Mouse (Mus musculus): ENCODE results near the gene Pimreg.
A peak's percentile ranks its signal among the peaks of the same experiment; 100 is the strongest.

The Pimreg gene

DNA sequence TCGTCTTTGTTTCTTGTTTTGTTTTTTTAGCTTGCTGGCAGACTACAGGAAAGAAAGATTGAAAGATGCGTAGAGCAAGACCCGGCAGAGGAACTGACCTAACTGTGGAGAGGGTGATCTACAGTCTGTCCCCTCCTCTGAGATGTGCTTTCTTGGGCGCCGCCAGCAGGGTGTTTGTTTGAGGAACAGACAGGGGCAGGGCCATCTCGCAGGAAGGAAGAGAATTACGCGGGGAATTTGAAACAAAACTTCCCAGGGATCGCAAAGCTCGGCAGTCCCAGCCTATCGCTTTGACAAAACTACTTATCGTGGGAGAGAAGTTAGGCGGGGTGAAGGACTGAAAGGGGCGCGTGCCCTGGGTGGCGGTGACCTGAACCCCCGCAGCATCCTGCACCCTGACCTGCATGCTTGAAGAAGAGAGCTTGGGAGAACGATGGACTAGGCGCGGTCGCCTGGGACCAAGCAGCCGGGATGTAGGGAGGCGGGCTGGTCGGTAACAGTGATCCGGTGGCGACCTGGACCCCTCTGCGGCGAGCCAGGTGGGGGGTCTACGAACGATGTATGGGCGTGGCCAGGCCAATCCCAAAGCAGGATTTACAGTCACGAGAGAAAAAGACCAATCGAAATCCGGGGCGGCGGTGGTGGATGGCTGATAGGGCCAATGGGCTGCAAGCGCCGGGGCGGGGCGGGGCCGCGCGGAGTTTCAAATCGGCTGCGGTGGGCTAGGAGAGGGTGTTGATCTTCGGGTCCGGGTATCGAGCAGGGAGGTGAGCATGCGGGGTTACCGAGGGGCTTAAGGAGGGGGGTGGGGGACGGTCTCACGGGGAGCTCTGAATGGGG lies at the start of gene Pimreg:
TSS of gene Pimreg (plus strand) at position 265 of the 840 bp plus-strand sequence.
- DNase-seq (ENCODE audit: low spot score), result peak; percentile 76

DNA sequence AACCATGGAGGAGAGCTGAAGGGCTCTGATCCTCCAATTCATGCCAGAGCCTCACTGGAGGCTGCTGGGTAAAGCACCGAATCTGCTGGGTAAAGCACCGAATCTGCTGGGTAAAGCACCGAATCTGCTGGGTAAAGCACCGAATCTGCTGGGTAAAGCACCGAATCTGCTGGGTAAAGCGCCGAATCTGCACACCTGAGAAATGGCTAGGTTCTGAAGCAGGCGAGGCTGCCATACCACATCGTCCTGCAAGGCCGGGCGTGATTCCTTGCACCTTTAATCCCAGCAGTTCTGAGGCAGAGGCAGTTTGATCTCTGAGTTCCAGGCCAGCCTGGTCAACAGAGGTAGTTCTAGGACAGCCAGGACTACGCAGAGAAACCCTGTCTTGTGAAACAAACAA lies 49.4 kb upstream of the Pimreg start:
- DNase-seq (ENCODE audit: low spot score), result no peak

DNA sequence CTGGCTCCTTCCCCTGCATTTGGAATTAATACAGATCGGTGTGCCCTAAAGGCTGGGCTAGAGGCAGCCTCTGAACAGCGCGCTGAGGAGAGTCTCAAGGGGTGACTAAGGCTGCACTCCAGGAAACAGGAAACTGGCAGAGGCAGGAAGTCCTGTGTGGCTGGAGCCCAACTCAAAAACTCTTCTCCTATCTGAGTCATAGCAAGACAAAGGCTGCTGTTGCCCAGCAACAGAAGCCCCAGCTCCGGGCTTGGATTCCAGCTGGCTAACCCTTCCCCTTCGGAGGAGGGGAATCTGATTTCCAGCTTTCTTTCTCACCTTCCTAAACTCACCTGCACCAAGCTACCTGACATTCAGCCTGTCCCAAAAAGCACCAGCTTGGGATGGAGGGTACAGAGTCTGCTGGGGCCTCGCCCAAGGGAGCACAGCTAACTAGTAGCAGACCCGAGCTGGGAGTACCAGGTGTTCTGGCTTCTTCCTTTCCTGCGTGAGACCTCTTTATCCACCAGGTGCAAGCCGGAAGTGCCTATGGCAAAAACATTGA lies 45.8 kb upstream of the Pimreg start:
- peak; percentile 89 for DNase-seq (ENCODE audit: low spot score)

DNA sequence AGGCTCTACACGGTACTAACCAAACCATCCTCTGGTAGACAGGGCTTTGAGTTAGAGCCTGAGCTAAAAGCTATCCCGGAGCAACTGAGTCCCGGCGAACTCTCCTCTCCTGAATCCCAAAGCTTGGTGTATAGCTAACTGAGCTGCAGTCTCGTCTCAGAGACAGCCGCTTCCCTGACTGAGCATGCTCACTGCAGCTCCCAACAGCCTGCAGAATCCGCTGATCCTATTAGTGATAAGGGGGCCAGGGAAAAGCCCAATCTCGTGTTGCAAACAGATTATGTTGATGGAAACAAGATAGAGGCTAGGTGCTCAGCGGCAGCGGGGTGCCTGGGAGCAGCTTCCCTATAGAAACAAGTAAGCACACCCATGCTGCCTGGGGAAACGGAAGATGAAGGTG lies 45.0 kb upstream of the Pimreg start:
- no peak for DNase-seq (ENCODE audit: low spot score)

DNA sequence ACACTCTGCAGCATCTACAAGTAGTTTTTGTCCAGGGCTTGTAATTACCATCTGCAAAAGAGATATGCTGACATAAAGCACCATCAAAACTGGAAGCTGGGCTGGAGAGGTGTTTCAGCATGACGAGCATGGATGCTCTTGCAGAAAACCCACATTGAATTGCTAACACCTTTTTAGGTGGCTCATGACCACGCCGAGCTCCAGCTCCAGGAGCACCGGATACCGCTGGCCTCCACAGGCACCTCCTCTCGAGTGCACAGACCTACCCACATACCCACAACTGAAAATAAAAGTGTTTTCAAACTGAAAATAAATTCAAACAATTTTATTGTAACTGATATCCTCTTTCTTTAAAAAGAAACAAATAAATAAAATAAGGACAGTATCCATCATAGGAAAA lies 41.6 kb upstream of the Pimreg start:
- DNase-seq (ENCODE audit: low spot score), result no peak

DNA sequence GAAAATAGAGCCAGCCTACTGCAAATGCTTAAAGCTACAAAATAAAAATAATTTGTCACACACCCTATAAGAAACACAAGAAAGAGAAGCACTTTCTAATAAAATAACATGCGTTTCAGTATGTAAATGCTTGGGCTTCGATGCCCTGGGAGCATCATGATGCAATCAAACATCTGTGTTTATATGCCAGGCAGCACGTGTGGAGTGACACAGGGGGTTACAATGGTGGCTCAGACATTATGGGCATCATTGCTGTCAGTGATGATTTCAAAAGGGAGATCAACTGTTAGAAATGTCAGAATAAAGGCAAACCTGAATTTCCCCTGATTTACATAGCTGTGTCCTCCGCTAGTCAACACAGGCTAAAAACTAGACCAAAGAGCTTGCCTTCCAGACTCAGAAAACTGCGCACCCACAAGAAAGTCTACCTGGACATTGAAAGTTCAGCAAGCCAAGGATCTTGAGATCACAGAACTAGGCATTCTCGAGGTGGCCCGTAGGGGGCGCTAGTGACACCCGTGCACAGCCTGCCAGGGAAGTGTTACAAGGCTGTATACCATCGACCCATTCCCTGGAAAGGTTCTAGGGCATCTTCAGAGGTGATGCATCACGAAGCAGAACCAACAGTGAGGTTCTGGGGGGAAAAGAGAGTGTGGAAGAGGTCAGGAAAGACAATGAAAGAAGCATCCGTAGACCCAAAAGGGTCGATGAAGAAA lies 39.5 kb upstream of the Pimreg start:
- DNase-seq (ENCODE audit: low spot score), result peak; percentile 47

DNA sequence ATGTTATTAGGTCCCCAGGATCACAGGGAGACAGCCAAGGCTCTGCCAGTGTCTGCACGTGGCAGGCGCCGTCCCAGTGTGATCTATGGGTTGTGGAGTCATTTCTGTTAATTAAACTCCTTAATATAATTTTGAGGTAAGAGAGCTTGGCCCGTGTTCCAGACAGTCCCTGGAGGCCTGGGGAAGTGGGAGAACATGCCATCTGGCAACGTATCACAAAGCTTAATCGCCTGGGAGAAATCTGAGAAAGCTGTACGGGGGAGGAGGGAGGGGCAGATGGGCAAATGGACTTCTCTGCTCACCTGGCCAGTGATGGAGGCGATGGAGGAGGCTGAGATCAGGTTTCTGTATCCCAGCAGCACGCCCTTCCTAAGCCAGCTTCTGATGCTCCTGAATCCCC lies 38.7 kb upstream of the Pimreg start:
- no peak for DNase-seq (ENCODE audit: low spot score)

DNA sequence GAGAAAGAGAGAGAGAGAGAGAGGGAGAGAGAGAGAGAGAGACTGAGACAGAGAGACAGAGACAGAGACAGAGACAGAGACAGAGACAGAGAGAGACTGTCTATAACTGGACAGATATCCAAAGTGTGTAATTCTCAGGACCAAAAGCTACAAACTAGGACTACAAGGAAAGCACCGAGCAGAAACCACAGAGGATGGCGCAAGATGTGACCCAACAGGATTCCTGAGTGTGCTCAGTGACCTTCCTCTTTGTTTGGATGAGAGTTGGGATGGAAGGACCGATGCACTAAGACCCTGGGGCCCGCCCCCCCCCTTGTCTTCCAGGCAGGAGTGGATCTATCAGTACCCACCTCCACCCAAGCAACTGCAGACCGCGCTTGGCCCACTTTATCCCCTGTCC lies 36.3 kb upstream of the Pimreg start:
- DNase-seq (ENCODE audit: low spot score), result no peak

DNA sequence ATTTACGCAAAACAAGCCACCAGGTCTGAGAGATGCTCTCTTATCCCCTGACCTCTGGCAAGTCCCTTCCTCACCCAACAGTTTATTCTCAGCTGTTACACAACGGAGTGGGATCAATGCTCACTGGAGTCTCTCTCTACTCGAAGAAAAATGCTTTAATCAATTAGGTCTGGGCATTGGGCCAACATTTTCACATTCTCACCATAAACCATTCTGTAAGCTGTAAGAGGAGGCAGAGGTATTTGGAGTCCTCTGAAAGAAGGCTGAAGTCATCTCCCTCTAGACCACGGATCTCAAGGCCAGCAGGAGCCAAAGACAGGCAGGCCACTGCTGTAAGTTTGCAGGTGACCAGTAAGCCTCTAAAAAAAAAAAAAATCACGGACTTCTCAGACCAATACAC lies 31.5 kb upstream of the Pimreg start:
- DNase-seq (ENCODE audit: low spot score), result no peak

DNA sequence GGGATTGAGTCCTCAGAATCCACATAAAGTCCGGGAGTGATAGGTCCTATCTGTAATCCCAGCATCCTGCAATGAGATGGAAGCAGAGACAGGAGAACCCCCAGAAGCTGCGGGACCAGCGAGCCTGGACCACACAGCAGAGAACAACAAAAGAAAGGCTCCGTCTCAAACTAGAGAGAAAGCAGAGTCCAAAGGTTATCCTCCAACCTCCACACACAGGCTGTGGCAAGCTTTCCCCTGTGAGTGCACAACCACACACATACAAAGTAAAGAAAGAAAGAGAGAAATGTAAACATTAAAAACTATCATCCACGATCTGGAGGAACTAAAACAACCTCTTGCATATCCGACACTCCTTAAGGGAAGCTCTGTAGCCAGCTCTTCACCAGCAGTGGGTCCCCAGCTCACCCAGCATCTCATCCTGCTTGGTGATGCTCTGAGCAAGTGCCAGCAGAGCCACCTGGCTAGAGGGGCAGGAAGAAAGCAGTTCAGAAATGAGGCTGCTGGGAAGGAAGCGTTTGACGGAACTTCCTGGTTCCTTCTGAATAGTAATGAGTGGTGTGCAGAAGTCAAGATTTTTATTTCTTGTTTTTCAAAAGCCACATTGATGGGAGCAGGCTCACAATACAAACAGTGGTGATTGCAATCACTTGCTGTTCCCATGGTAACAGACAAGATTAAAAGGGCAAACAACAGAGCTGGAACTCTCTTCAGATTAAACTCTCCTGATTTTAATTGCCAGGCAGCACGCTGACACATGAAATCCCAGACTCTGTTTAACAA lies 30.7 kb upstream of the Pimreg start:
- DNase-seq (ENCODE audit: low spot score), result no peak

DNA sequence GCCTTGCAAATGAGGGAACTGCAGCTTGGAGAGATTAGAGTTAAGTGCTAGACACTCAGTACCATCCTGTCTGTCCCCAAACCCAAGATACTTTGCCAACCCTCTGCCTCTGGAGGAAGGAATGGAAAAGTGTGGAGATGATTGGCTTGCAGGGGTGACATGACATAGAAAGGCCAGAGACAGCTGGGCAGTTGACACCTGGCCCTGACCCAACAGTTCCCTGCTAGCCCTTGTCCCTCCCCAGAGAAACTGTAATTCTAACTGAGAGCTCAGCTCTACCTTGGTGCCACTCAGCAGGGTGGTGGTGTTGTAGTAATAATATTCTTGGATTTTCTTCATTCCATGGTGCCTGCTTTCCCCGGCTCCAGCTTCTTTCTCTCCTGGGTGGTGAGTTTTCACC lies 29.9 kb upstream of the Pimreg start:
- DNase-seq (ENCODE audit: low spot score), result no peak

DNA sequence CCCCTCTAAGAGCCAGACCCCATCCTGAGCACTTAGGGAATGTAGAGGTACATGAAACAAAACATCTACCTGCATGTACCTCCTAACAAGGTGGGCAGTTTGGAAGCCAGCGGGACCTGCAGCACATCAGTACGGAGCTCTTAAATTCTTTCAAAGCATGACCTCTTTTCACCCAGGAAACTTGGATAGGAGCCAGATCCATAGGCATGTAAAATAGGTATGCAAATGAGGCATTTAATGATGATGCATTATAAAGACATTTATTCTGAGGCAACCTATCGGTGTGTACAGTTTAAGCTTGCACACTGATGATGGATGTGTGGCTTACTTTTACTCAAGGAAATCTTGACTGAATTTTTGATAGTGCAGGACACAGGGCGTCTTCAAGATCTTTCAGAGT lies 27.2 kb upstream of the Pimreg start:
- DNase-seq (ENCODE audit: low spot score), result no peak

DNA sequence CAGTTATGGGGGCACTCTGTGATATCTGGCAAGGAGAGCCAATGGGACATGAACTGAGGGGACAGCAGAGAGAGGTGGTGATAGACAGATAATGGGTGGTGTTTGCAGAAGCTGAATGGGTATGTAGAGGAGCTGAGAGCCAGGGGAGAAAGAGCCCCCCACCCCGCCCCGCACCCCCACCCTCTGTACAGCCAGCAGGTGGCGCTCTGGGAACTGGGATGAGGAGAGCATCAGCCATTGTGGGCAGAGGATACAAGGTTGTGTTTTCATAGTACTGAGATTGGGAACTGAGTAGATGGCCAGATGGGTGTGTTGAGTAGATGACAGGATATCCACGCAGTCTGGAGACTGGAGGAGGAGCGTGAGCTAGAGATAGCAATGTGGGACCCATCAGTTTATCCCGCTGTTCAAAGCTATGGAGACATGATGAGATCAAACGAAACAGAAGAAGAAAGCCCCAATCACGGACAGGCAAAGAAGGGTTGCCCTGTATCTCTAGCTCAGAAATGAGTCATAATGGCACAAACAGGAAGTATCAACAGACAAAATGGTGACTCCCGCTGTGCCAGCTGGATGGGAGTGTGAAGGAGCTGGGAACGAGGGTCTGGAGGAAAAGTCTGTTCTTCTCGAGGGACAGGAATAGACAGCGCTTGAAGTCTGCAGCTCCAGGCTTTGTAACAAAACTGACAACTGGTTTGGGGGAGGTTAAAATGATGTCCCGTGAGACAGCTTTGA lies 25.1 kb upstream of the Pimreg start:
- DNase-seq (ENCODE audit: low spot score), result no peak

DNA sequence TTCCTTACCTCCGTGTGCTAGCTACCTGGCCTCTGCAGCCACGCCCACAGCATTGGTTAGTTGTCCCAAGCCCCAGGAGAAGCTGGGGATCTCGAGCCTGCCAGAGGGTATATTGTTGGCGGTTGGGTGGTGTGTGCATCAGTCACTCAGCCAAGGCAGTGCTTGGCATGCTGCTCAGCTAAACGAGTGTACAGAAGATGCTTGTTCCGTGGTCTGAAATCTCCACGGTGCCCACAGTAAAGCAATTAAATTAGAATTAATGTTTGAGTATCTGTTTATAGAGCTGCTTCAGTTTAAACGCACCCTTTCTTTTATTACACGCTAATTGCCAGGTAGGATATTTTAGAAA lies 24.6 kb upstream of the Pimreg start:
- no peak for DNase-seq (ENCODE audit: low spot score)

DNA sequence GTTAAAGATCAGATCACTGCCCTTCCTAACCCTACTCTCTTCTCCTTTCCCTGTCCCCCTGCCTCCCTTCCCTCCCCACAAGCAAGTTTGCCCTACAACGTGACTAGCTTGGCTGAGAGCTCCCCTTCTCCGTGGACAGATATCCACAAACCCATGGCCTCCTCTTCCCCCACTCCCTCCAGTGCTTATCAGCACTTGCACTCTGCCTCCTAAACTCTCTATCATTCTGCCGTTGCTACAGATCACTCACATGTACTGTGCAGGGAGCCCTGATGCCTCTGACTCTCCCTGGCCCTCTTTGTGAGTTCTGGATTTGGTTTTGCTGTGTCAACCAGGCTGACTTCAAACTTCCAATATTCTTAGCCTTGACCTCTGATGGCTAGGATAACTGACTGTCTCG lies 20.8 kb upstream of the Pimreg start:
- DNase-seq (ENCODE audit: low spot score), result no peak

DNA sequence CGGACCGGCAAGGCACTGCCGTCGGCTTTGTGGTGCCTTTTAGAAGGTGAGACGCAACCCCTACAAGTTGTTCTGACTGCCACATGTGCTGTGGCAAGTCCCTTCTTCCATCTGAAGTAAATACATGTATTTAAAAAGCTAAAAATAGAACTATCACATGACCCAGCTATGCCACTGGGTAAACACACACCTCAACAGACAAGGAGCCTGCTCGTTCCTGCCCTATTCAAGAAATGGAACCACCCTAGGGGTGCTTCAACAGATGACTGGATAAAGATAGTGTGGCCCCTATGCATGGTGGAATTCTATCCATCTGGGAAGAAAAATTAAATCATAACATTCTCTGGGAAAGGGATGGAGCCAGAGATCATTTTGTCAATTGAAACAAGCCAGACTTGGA lies 19.0 kb upstream of the Pimreg start:
- no peak for DNase-seq (ENCODE audit: low spot score)

DNA sequence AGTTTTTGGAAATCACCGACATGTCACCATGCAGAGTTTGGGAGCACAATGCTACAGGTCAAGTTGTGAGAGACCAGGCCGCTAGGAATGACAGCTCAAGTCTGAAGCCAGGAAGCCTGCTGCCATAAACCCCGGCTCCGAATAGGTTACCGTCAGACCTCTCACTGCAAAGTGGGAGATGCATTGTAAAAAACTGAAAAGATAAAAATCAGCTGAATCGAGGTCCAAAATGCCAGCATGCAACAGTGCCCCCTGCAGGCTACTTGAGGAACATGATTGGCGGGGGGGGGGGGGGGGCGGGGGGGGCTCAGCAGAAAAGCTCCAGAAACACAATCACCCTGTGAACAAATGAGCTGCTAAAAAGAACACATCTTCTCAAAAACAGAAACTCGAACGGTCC lies 18.3 kb upstream of the Pimreg start:
- no peak for DNase-seq (ENCODE audit: low spot score)

DNA sequence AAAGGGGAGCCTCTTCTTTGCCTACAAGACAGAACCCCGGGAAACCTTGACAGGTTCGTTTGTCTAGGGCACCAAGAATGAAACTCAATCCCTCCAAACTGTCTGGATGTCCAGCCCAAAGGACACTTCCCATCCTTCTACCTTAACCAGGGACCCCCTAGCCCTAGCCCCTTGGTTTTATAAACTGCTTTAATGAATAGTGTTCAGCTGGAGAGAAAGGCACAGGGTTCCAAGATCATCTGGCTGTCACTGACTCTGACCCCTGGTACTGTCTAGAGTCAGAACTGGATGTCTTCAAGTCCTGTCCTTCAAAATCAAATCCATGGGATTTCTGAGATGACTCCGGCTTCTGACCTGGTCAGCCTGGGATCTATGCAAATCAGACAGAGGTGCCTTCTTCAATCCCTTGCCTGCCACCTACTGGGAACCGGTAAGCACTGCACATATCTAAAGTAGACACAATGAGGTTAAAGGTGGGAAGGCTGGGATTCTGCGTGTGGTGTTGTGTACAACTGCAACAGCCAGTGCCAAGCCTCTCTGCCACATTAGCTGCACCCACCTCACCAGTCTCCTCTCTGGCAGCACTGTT lies 17.5 kb upstream of the Pimreg start:
- DNase-seq (ENCODE audit: low spot score), result peak; percentile 73

DNA sequence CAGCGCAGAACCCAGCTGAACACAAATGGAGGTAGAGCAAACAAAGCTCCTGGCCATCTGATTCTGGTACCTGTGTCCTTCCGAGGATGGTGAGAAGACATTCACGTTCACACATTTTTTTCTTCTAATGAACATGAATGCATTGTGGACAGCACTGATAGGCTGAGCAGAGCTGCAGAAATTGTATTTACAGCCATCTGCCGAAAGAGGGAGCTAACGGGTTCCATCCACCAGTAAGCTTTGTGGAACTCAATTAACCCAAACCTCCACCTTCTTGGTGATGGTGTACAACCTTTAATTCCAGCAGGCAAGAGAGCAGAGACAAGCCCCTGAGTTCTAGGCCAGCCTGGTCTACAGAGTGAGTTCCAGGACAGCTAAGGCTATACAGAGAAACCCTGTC lies 16.0 kb upstream of the Pimreg start:
- no peak for DNase-seq (ENCODE audit: low spot score)

DNA sequence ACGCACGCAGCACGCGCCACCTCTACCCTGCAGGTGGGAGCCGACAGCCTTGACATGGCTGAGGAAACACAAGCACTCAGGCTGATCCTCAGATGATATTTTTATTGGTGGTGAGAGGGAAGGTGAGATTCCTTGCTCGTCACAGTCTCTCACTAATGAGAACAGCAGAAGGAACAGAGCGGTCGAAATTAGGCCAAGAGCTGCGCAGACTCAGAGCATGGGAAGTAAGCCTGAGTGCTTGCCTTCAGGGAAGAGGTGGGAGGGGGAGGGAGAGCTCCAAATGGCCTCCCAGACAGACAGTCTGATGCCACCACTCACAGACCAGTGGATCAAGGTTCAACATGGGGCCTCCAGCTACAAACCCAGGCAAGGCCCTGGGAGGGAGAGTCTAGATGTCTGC lies 15.3 kb upstream of the Pimreg start:
- no peak for DNase-seq (ENCODE audit: low spot score)

DNA sequence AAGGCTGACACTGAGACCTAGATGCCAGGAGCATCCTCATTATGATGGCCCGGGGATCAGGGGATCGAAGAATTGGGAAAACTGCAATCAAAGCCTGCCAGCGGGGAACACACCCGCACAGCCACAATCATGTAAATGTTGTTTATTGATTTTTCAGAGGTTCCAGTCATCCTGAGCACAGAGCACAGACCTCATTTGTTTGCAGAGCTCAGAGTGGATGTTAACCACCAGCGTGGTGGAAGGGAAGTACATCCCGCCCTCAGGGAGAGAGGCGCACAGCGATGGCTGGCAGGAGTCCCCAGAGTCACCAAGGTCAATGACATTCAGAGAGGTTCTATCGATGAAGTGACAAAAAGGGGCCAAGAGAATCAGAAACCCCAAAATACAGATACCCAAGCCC lies 14.0 kb upstream of the Pimreg start:
- DNase-seq (ENCODE audit: low spot score), result no peak

DNA sequence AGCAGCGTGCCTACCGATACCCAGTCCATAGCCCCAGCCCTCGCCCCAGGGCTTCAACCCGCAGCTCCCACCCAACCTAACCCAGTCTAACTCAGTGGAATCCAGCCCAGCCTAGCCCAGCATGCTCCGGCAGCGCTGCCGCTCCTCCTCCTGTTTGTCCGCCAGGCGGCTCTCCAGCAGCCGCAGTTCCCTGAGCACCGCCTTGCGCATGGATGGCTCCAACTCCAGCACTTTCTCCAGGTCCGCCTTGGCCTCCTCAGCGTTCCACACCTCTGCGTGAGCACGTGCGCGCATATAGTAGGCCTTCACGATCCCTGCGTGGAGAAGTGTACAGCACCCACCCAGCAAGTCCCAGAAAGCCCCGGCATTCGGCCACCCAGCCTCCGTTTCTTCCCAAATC lies 12.7 kb upstream of the Pimreg start:
- DNase-seq (ENCODE audit: low spot score), result no peak

Data from lung, postnatal 25 days (tissue).